Mouse (Mus musculus): ENCODE results near the gene Rap2a.

The Rap2a gene

DNA sequence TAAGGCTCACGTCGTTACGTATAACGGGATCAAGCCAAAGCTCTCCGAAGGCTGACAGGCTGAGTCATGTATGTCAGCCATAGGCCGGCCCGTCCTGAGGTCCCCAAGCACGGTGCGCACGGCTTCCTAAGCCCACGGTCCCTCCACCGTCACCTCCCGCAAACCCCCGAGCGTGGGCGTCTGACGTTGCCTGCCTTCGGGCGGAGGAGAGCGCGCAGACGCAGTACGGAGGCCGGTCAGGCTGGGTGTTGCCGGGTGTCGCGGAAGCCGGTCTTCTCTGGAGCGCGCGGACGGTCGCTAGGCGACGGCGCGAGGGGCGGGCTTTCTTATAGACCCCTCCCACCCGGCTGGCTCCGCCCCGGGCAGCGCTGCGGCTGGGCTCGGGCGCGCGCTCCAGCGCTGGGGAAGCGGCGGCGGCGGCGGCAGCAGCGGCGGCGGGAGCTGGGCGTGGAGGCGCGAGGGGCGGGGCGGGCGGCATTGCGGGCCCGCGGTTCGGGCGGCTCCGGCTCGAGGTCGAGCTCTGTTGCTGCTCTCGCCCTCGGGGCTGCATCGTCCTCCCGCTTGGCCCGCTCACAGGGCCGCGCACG is at the start of gene Rap2a:
Rap2a (plus strand) TSS at position 463 of the 587 bp plus-strand sequence.
- DNase-seq (ENCODE audit: extremely low read depth, insufficient read length, low spot score), result peak; percentile 93

DNA sequence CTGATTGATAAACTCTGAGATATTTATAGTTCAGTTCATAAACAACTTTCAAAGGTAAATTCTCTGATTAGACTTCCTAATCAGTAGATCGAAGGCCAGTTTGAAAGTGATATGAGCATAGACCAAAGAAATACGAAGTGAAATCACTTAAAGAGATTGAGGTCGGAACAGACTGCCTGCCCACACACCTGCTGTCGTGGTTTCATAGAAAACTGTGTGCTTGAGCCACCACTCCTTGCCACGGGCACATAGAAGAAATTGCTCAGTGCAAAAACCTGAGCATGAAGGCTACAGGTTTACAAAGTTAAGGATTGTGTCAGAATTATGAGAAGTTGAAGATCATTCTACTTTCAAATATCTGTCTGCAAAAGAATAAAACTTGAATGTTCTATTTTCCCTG is 49.7 kb upstream of the Rap2a start:
- no peak for DNase-seq (ENCODE audit: extremely low read depth, insufficient read length, low spot score)

DNA sequence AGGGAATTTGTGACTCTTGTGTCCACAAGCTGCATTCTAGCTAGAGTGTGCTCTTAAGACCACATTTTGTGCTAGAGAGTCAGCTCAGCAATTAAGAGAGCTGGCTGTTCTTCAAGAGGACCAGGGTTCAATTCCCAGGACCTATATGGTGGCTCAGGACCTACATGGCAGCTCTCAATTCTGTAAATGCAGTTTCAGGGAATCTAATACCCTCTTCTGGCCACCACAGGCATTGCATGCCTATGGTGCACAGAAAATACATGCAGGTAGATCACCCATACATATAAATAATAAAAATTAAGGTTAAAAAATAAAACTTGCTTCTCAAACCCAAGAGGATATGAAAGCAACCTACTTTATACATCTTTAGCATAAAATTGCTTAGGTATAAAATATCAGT is 45.5 kb upstream of the Rap2a start:
- no peak for DNase-seq (ENCODE audit: extremely low read depth, insufficient read length, low spot score)

DNA sequence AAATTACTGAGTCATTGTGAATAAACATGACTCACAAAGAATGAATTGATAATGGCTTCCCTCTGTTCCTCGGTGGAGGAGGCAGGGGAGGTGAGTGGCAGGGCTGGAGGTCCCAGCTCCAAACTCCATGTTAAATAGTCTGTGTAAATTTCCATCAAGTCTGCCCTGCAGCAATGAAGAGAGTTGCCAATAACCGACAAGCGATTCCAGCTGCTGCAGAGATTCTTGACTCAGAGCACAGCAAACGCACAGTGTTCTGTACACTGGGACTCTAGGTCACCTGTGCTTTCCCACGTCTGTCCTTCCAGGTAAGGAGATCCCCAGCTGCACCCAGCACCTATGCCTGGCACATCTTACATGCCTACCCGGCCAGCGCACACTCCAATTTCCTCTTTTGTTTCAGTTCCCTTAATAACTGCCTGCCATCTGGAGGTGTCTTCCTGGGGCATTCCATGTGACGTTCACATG is 44.3 kb upstream of the Rap2a start:
- DNase-seq (ENCODE audit: extremely low read depth, insufficient read length, low spot score), result peak; percentile 34

DNA sequence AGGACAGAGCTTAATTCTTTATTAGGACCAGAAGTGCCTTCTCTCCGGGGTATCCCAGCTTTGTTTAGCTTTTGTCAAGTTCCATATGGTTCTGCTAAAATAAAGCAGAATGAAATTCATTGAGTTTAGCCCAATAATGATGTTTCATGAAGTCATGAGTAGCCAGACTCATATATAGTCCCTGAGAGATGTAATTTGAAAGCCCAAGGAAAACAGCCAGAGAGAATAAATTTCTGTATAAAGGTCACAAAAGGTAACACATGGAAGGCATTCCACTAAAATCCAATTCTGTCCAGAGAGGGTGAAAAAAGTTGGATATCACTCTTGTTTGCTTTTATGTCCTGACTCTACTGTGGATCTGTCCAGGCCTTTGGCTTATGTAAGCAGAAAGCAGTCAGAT is 43.4 kb upstream of the Rap2a start:
- DNase-seq (ENCODE audit: extremely low read depth, insufficient read length, low spot score), result no peak

DNA sequence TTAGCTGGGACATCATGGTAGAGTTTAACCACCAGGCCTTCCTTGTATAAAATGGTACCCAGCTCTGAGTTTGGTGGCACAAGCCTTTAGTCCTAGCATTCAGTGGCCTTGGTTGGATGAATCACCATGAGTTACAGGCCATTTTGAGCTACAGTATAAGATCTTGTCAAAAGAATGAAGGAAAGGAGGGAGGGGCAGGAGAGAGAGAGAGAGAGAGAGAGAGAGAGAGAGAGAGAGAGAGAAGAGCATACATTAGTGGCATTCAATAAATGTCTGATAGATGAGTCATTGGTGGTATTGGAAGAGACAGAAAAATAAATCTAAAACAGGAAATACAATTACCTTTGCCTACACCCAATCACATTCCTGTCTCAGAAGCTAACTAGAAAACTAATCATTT is 37.5 kb upstream of the Rap2a start:
- peak; percentile 28 for DNase-seq (ENCODE audit: extremely low read depth, insufficient read length, low spot score)

DNA sequence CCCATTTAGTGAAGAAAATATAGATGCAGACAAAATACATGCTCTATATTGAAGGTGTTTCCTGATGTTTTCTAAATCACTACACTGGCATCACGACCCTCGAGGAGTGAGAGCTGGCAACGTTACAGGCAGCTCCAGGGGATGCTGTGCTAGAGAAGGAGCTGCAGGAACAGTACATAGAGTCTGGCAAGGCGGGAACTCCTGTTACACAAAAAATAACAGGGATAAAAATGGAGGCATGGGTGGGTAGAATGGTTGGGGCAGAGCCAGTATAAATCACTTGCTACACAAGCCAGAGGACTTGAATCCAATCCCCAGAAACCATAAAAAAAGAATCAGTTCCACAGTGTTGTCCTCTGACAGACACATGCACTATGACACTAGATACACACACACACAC is 37.0 kb upstream of the Rap2a start:
- no peak for DNase-seq (ENCODE audit: extremely low read depth, insufficient read length, low spot score)

DNA sequence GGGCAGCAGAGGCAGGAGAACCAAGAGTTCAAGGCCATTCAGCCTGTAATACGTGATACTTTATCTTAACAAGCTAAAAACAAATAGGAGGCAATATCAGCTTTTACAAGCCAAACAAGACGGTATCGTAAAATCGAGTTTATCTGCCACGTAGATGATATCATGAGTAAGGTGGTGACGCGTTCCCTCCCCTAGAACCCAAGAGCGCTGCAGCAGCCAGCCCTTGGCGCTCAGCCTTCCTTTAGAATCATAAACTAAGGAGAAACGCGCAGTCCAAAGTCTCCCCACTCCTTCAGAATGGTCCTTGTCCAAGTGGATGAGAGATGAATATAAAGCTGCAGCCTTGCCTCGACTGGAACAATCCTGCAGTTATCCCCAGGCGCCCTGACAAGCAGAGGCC is 36.4 kb upstream of the Rap2a start:
- no peak for DNase-seq (ENCODE audit: extremely low read depth, insufficient read length, low spot score)

DNA sequence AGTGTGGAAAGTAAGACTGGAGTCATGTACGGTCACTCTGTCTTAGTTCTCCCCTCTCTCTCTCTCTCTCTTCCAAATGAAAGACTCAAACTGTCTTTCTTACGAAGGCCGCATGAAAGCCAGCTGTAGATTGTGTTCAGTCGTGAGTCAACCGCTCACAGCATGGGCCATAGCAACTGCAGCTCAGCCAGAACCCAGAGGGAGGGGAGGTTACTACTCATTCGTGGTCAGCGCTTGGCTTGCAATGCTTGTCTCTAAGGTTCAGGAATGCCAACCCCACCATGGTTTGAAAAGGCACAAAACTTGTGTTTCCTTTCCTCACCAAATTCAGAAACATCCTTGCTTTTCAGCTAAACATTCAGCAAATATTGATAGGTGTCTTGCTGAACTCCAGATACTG is 24.0 kb upstream of the Rap2a start:
- no peak for DNase-seq (ENCODE audit: extremely low read depth, insufficient read length, low spot score)

DNA sequence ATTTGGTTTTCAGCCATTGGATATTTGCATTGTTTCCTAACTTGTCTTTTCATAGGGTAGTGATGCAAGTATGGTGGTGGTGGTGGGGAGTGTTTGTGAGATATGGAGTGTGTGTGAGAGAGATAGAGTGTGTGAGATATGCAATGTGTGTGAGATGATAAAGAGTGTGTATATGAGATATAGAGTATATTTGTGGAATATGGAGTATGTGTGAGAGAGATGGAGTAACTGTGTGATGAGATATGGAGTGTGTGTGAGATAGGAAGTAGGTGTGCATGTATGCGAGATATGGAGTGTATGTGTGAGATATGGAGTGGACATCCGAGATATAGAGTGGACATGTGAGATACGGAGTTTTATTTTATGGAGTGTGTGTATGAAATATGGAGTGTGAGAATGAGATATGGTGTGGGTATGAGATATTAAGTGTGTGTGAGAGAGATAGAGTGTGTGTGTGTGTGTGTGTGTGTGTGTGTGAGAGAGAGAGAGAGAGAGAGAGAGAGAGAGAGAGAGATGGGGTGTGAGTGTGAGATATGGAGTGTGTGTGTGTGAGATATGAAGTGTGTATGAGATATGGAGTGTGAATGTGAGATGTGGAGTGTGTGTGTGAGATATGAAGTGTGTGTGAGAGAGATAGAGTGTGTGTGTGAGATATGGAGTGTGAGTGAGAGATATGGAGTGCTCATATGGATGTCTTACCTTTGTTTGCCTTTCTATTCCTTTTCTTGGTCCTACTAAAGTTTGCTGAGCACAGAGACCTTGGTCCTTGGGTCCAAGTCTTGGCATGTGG is 14.1 kb upstream of the Rap2a start:
- no peak for DNase-seq (ENCODE audit: extremely low read depth, insufficient read length, low spot score)

DNA sequence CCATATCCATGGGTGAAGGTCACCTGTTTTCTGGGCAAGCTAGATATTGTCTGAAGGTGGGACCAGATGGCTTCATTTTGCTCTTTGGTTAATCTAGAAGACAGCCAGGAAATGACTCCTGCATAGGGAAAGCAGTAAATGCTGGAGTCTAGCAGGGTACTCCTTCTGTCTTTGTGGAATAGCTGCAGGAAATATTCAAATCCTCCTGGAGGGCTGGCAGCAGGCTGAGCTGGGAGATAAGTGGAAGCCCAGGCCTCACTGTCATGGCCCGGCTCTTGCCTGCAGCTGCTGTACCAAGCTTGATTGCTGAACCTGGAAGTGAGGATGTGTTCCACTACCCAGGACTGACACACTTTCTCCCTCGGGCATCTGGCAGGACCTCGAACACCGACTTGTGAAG is 11.4 kb upstream of the Rap2a start:
- DNase-seq (ENCODE audit: extremely low read depth, insufficient read length, low spot score), result no peak

DNA sequence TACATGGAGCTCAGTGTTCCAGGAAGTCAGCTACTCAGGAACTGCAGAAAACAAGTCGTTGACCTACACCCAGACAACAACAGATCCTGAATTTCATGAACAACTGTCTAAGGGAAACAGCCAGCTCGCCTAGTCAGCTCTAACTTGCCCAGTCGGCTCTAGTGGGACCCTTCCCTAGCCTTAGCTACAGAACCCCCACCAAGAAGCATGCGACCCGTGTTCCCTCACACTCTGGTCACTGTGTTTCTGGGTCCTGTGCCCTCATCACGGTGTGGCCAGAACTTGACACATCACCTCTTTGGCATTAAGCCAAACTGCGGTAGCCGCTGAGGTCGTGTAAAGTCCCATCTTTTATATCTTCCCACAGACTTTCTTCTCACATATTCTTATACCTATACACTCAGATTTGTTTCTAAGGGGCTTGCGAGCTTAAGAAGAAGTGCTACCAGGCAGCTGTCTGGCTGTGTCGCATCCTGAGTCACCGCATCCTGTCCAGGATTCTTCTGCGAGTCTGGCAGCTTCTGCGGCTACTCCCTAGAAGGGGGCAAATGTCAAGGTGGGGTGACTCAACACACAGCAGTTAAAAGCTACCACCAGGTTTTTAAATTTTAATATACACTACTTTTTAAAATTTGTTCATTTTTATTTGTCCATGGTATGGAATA is 9.0 kb upstream of the Rap2a start:
- peak; percentile 57 for DNase-seq (ENCODE audit: extremely low read depth, insufficient read length, low spot score)

DNA sequence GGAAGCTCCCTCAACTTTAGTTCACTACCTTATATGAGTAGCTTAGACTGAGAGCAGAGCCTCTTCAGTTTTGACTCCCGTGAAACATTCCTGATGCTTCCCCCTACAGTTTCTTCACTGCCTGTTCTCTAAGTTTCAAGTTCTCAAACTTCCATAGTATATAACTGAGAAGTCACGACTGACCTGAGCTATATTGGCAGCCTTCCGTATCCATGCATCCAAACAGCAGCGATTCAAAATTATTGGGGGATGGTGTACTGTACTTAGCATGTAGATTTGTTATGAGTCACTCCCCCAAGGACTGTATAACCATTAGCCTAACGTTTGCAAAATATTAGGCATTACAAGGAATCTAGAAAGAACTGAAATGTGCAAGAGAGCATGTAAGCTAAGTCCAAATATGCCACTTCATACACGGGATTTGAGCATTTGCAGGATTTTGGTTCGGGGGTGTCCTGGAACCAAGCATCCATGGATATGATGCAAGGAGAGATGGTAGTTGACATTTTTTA is 2.0 kb upstream of the Rap2a start:
- no peak for DNase-seq (ENCODE audit: extremely low read depth, insufficient read length, low spot score)

DNA sequence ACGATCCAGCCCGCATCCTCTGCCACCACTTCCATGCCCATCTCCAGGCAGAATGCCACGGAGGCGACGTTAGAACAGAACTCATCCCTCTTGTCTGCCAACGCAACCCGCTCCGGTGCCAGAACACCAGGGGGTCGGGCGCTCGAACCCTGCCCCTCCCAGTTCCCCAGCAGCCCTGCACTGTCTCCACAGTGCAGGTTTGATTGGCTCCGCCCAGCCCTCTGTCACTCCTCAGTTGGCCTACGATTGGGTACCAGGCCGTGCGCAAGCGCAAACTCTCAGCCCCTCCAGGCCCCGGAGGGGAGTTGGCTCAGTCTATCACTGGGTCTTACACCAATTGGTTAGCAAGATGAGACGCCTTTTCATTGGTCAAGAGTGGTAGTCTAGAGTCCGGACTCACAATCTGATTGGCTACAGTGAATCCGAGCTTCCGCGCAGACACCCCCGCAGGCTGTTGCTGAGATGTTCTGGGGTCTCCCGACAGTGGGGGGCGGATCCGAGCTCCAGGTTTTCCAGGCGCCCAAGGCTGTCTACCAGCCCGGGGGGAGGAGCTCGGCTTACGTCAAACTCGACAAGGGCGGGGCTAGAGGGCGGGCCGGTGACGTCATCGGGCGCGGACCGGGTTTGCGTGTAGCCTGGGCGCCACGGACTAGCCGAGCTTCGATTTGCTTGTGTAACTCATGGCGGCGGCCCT is 809 bp upstream of the Rap2a start:
- DNase-seq (ENCODE audit: extremely low read depth, insufficient read length, low spot score), result peak; percentile 97

DNA sequence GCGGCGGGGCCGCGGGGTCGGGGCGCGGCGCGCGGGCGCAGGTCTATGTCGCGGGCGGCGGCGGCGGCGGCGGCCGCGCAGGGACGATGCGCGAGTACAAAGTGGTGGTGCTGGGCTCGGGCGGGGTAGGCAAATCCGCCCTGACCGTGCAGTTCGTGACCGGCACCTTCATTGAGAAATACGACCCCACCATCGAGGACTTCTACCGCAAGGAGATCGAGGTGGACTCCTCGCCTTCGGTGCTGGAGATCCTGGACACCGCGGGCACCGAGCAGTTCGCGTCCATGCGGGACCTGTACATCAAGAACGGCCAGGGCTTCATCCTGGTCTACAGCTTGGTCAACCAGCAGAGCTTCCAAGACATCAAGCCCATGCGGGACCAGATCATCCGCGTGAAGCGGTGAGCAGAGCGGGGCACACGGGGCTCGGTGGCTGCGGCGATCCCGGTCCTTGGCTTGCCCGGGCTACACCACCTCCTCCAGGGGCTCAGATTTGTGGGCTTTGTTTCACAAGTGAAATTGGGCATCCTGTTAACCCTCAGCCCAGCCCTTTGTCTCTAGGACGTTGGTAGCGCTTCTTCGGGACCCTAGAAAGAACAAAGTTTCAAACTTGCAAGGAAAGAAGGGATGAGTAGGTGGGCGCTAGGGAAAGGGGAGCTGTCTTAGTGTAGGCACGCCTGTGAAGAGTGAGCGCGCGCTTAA is 547 bp downstream of the Rap2a start:
- peak; percentile 68 for DNase-seq (ENCODE audit: extremely low read depth, insufficient read length, low spot score)

DNA sequence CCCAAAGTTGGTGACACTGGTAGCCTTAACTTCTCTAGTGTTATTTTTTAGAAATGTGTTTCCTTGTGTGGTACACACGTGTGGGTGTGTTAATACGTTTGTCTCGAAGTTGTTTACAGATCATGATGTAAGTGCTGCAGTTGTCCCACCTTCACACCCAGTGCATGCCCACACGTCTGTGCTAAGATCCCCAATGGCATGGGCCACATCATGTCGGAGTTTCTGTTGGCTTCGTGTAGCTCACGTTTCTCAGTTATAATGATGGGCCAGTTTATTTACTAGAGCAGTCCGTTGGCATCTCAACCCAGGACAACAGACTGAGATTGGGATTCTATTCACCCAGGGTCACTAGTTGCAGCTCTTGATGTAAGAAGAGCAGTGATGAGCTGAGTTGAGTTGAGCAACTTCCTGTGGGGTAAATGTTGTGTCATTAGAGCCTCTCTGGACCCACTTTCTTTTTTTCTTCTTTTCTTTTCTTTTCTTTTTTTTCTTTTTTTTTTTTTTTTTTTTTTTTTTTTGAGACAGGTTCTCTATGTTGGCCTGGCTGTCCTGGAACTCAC is 2.2 kb downstream of the Rap2a start:
- DNase-seq (ENCODE audit: extremely low read depth, insufficient read length, low spot score), result no peak

DNA sequence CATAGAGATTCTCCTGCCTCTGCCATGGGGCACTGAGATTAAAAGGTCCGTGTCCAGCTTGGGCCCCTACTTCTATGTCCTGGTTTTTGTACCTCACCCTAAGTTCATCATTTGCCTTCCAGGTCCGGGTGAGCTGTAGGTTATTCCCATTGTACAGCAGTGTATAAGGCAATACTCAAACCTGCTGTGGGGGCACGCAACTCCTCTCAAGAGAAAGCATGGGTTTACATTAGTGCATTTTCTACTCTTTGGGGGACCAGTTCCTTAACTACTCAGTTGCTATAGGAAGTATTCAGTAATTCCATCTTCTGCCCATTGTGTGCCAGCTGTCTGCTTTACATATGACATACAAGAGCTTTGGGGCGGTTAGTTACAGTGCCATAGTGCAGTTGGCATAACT is 2.7 kb downstream of the Rap2a start:
- no peak for DNase-seq (ENCODE audit: extremely low read depth, insufficient read length, low spot score)

DNA sequence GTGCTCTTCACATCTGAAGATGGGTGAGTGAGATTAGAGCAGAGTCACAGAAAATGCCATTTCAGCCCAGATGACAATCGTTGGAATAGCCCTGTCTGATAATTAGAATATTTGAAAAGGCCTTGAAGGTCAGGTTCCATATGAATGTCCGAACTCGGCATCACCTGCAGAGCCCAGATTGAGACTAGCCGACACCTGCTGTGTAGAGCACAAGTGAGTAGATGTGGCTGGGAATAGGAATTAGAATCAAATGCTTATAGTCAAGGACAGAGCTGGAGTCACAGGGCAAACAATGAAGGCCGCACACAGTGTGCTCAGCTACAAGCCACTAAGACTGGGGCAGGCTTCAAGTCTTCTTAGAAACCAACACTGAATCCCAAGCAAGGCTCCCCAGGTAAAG is 6.3 kb downstream of the Rap2a start:
- no peak for DNase-seq (ENCODE audit: extremely low read depth, insufficient read length, low spot score)

DNA sequence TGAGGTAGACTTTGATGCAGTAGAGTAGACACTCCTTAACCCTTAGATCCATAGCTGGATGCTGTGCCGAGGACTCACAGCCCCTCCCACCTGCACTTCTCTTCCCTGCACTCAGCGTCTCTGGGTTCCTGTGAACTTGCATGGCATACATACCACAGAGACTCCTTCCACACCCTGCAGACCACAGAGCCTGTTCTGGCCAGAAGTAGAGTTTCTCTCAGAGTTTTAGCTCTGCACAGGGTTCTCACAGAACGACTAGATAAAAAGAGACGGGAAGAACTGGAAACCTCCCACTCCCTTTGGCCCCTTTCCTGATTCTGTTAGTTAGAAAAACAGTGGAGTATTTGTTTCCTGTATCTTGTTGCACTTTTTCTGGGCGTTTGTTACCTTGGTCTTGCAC is 18.0 kb downstream of the Rap2a start:
- DNase-seq (ENCODE audit: extremely low read depth, insufficient read length, low spot score), result no peak

DNA sequence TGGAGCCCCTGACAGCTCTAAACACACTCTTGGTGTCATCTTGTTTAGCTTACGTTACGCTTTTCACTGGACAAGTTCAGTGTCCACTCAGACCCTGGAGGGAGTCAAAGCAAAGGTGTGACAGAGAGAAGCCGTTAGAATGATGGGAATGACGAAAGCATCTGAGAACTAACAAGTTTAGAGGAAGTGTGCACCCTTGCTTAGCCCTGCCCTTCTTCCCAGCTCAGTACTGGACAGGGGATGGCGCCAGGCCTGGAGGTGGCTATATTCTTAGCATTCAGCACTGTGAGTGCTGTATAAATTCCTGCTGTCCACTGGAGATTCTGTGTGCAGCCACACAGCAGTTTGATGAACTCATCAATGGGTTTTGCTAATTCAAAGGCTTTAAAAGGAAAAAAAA is 18.6 kb downstream of the Rap2a start:
- no peak for DNase-seq (ENCODE audit: extremely low read depth, insufficient read length, low spot score)

Data from 3134 (cell line).